Mouse (Mus musculus): ENCODE results near the gene Pfdn6.
A peak's percentile ranks its signal among the peaks of the same experiment; 100 is the strongest.
"Not testable (repeated sequence)": the region's sequence is repeated elsewhere in the genome, so short reads cannot be mapped to it uniquely, and the experiment has no call there.

The Pfdn6 gene

DNA sequence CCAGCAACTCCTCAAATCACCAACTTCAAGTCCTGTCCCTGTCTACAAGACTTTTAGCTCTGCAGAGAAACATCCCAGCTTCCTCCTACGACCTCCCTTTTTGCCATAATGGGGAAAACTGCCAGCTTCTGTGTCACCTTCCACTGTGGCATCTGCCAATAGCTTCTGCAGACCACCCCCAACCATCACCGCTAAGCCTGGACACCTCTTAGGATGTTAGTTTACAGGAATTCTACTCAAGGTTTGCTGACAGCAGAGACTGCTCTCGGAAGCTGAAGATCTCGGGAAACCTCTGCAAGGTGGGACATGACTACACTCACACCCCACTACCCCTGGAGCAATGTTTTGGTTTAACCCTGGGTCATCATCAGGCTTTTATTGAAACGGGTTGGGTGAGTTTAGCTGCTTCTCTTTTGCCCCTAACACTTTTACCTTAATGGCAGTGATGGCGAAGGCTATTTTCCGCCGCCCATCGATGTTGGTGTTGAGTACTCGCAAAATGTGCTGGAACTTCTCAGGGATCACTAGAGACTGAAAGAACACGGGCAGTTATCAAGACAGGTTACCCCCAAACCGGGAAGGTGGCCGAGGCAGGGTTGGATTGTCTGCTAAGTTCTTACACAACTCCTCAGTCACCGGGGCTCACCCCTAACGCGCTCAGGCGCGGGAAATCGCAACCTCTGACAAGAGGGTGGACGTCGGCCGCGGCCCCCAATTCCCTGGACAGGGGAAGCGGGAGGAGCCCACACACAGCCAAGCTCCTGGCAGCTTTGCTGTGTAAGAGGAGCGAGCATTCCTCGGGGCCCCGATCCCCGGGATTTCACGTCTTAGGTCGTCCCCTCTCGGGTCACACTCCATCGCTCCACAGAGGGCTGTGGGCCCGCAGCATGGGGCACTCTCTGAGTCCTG is 14.8 kb upstream of the Pfdn6 start:
- no peak for DNase-seq

DNA sequence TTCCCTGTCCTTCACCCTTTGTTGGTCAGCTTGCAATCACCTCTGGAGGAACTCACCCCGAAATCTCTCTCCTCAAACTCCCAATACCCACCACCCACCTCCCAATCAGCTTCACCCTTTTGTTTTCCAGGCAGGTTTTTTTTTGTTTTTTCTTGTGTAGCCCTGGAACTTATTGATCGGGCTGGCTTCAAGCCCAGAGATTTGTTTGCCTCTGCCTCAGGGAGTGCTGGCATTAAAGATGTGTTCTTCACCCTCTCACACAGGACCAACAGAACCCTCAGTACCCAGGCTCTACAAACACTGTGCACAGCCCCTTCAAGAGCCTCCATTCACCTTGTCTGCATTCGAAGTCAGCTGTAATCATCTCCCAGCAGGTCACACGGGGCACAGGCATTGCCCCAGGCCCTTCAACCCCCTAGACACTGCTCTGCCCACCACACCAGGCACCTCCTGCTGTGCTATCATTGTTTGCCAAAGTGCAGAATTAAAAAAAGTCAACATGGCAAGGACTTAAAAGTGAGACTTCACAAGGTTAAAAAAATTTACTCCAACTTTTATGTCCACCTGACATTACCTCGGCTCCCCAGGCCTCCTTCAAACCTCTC is 13.9 kb upstream of the Pfdn6 start:
- DNase-seq: no peak

GRCm38 (mm10) chr17:33953310-33953709 is 13.2 kb upstream of the Pfdn6 start:
- no peak for DNase-seq

GRCm38 (mm10) chr17:33952879-33953278 is 12.7 kb upstream of the Pfdn6 start:
- no peak for DNase-seq

- DNase-seq: not testable (repeated sequence)
These were observed 11.9 kb upstream of the Pfdn6 start for GRCm38 (mm10) chr17:33952015-33952414.

DNA sequence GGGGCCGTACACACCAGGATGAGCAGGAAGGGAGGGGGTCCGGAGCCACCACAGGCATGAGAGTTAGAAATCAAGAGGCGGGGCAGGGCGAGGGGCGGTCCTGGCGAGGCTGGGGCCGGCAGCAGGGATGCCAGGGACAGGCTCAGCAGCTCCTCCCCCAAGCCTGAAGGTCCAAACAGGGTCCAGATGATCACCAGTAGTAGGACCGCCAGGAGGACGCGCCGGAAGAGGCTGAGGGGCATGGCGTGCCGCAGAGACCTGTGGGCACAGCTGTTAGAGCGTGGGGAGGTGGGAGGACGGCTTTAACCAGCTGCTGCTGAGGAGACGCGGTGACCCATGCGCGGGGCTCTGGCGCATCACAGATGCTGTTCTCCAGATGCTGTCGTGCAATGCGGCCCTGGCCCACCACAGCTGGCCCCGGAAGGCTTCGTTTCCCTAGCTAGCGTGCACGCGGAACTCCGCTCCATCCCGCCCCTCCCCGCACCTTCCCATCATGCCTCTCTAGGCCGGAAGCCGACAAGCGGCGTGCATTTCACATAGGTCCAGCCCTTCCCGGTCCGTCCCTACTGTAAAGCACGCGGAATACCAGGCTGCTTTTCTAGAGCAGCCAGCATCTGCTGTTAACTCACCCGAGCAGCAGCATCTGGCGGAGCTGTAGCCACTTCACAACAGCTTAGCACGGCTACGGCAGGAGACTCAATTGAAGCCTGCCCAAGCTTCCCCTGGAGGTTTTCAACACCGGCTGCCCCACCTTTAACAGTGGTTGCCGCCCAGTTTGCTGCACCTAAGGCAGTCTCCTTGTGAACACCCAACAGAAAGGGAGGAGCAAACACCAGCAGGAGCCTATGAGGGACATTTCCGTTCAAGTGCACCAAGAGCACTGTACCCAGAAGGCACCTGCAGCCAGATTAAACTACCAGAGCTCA is 11.1 kb upstream of the Pfdn6 start, which contains the start of gene B3galt4:
TSS of gene B3galt4 (minus strand) at position 468 of the 926 bp plus-strand sequence.
- DNase-seq: peak; percentile 79

GRCm38 (mm10) chr17:33950131-33950625 is 10.0 kb upstream of the Pfdn6 start:
- DNase-seq: no peak

DNA sequence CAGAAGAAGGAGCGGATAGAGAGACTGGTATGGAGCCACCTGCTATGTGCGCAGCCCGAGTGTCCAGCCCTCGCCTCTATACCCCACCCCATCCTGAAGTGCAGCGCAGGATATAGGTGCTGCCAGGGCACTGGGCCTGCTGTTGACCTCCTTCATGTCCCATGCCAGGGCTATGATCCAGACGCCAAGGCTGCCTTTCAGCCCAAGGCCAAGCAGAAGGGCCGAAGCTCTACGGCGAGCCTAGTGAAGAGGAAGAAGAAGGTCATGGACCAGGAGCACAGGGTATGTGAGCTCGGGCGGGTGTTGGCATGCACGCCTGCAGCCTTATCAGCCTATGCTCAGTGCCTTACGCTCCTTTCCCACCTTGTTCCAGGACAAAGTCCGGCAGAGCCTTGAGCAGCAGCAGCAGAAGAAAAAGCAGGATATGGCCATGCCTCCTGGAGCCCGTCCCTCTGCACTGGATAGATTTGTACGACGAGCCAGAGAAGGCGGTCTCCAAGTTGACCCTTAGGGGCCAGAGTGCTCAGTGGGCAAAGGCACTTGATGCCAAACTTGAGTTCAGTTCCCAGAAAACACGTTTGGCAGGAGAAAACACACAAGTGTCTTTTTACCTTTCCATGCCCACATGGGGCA is 8.9 kb upstream of the Pfdn6 start:
- no peak for DNase-seq

GRCm38 (mm10) chr17:33948090-33948904 is 8.2 kb upstream of the Pfdn6 start:
- DNase-seq: no peak

GRCm38 (mm10) chr17:33947430-33948089 is 7.4 kb upstream of the Pfdn6 start:
- no peak for DNase-seq

DNA sequence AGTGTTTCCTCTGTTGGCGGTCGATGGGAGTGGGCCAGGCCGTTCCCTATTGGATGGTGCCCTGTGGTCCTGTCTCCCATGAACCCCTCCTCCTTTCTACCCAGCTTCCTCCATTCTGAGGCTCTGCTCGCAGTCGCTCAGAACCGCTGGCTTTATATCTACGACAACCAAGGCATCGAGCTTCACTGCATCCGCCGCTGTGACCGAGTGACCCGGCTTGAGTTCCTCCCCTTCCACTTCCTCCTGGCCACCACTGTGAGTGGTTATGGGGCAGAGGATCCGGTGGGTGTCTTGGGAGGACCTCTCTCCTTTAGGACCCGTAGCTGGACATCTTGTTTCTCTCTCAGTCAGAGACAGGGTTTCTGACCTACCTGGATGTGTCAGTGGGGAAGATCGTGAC is 3.3 kb upstream of the Pfdn6 start:
- no peak for DNase-seq

DNA sequence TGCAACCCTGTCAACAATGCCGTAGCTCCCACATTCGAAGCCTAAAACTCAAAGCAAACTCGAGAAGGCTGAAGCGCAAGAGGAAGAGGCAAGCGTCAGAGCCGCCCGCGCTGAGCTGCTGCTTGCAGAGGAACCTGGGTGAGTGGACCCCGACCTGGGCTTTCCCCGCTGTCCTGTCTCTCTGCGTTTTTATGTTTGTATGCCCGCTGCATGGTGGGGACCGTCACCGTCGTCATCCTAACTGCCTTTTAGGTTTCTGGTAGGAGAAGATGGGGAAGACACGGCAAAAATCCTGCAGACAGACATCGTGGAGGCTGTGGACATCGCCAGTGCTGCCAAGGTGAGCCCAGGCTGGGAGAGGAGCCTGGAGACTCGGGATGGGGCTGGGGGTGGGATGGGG is 1.2 kb upstream of the Pfdn6 start:
- DNase-seq: no peak

GRCm38 (mm10) chr17:33940981-33941380 is 838 bp upstream of the Pfdn6 start:
- DNase-seq: no peak

DNA sequence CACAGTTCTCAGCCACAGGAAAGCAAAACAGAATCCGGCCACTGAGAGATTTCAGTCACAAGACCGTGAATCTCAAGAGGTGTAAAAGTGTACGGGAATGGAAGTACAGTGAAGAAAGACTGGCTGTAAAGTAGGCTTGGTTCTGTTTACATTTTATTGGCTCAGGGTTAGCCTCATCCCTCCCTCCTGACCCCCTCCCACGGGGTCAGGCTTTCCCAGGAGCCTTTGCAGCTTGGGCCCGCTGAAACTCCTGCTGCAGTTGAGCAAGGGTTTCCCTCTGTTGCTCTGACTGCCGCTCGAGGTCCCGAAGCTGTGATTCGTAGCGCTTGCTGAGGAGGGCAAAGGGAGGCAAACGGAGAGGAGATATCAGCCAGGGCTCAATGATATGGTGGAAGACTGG is 1.4 kb downstream of the Pfdn6 start:
- no peak for DNase-seq

- DNase-seq: no peak
These were observed 3.1 kb downstream of the Pfdn6 start for GRCm38 (mm10) chr17:33936993-33937392.

GRCm38 (mm10) chr17:33935422-33936055 is 4.6 kb downstream of the Pfdn6 start:
- no peak for DNase-seq

DNA sequence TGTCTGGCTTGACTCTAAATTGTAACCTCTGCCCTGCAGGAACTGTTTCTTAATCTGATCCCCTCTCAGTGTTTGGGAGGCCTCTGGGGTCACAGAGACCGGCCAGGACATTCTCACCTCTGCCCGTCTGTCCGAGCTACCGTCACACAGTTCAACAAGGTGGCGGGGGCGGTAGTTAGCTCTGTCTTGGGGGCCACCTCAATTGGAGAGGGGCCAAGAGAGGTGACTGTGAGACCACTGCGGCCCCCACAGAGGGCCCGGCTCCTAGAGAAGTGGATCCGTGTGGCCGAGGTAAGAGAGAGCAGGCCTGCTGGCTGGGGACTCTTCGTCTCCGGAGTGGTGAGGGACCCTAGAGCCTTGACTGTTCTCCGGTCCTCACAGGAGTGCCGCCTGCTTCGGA is 7.2 kb downstream of the Pfdn6 start:
- DNase-seq: no peak

DNA sequence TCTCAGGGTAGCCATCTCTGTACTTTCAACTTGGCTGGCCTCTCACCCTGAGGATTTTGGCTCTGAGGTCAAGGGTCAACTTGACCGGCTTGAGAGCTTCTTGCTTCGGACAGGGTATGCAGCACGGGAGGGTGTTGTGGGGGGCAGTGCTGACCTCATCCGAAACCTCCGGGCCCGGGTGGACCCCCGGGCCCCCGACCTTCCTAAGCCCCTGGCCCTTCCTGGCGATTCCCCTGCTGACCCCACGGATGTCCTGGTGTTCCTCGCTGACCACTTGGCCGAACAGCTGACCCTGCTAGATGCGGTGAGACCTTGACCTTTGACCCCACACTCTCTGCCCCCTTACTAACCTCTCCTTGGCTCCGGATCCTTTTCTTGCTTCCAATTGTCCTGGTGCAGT is 7.7 kb downstream of the Pfdn6 start:
- no peak for DNase-seq

DNA sequence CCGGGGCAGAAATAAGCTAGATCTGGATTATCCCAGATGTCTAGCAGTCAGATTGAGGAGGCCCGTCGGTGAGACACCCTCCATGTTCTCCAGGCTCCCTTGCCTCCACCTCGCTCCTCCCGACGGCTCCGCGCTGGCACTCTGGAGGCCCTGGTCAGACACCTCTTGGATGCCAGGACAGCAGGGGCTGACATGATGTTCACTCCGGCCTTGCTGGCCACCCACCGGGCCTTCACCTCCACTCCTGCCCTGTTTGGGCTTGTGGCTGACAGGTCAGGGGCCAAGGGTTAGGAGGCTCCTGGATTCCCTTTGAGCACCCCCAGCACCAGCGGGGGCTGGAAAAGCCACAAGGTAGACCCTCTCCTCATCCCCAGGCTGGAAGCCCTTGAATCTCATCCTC is 8.2 kb downstream of the Pfdn6 start:
- DNase-seq: no peak

GRCm38 (mm10) chr17:33931159-33931866 is 8.8 kb downstream of the Pfdn6 start:
- no peak for DNase-seq
